Mouse (Mus musculus) C2C12 (cell line): ENCODE results near the gene Proser3. TPM values are rescaled to one million over a fixed set of nuclear protein-coding genes. Genes with fewer than 3 reads are reported as not detected.
A peak's percentile ranks its signal among the peaks of the same experiment; 100 is the strongest.

Source experiments
- H3K27me3 ChIP-seq: one replicate; pipeline ENCODE4 v1.6.1; 2011; ENCODE audit not compliant: control insufficient read depth, insufficient read depth, insufficient read length
- H3K36me3 ChIP-seq: one replicate; pipeline ENCODE4 v1.6.1; 2011; ENCODE audit not compliant: control insufficient read depth, insufficient read depth
- H3K4me3 ChIP-seq: one replicate; pipeline ENCODE4 v1.5.1; 2011; ENCODE audit warnings: mild to moderate bottlenecking, control low read depth; ENCODE audit not compliant: poor library complexity, insufficient read depth, severe bottlenecking
- H3K79me2 ChIP-seq: one replicate; pipeline ENCODE4 v1.6.1; 2011; ENCODE audit not compliant: control insufficient read depth, insufficient read depth
- H3K79me3 ChIP-seq: one replicate; pipeline ENCODE4 v1.6.1; 2011; ENCODE audit warnings: low read depth, control low read depth
- H3ac ChIP-seq: one replicate; pipeline ENCODE3; 2011; ENCODE audit warnings: low read depth; ENCODE audit not compliant: control insufficient read depth, insufficient read length
- CEBPB ChIP-seq: IDR thresholded peaks from one replicate; pipeline ENCODE4 v1.6.1; 2011; ENCODE audit warnings: low read depth, mild to moderate bottlenecking, control low read depth, moderate library complexity
- CTCF ChIP-seq: IDR thresholded peaks from one replicate; pipeline ENCODE4 v1.5.1; 2011; ENCODE audit not compliant: control insufficient read depth, insufficient read depth, insufficient read length
- FOSL1 ChIP-seq: IDR thresholded peaks from one replicate; pipeline ENCODE4 v1.8.0; 2011; ENCODE audit warnings: mild to moderate bottlenecking, low read length; ENCODE audit not compliant: poor library complexity, insufficient read depth, severe bottlenecking
- MAX ChIP-seq: IDR thresholded peaks from one replicate; pipeline ENCODE4 v1.6.1; 2011; ENCODE audit warnings: mild to moderate bottlenecking, control low read depth
- MYOD1 ChIP-seq: IDR thresholded peaks from one replicate; pipeline ENCODE4 v1.6.1; 2011; ENCODE audit warnings: low read depth; ENCODE audit not compliant: control insufficient read depth, insufficient read length
- MYOG ChIP-seq: IDR thresholded peaks from one replicate; pipeline ENCODE4 v1.6.1; 2011; ENCODE audit not compliant: control insufficient read depth, insufficient read length; ENCODE audit errors: extremely low read depth
- USF1 ChIP-seq: IDR thresholded peaks from one replicate; pipeline ENCODE4 v1.6.1; 2011; ENCODE audit warnings: low read depth, mild to moderate bottlenecking, control low read depth, moderate library complexity
- polyA plus RNA-seq: library from polyadenylated mRNA; unstranded; fragments of >200 nt; fragmentation: generic; extraction: Trizol; gene quantifications from one replicate; pipeline ENCODE4 v1.2.1, GENCODE M21; 2012; ENCODE audit warnings: missing spikeins

Proser3 gene
- polyA plus RNA-seq, 1 experiment = 8.7 TPM

DNA sequence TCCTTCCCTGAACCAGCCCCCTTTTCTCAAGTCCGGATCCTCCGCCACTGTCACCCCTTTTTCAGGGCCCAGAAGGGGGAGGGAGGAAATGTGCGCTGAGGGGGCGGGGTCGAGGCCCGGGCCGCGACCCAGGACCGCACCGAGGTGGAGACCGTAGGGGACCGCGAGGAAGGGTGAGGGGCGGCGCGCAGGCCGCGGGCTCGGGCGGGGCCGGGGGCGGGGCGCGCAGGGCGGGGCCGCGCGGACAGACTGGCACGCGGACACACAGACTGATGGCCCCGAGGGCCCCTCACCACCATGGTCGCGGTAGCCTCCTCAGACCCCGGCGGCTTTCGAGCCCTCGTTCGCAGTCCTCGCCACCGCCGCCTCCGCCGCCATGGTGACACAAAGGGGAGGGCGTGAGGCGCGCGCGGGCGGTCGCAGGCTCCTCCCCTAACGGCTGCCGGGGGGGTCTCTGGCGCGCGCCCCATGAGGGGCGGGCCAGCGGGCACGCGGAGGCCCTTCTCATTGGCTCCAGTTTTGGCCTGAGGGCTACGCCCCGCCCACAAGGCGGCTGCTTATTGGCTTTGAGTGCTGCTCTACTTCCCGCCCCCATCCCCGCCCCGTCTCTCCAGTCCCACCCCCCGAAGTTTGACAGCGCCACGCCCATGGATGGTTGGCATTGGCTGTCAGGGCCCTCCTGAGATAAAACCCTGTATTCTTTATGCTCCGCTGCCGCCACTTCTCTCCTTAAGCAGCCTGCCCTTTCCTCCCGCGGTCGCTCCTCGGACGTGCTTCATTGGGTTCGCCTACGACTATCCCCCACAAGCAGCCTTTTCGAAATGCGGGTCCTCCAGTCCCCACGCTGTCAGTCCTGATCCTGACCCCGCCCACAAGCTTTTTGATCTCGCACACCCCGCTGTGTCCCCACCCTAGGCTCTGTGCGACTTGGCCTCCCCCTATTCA lies 17.2 kb downstream of the Proser3 start, which contains the start of gene Arhgap33:
Arhgap33 (minus strand) TSS at position 428 of the 945 bp plus-strand sequence.
- no peaks in the 10 kb centered on the region for H3K79me2 ChIP-seq
- H3K4me3 ChIP-seq = peak within 1 kb of the TSS; percentile 30
- no peaks in the 10 kb centered on the region for H3K27me3 ChIP-seq
- peak within 1 kb of the TSS; percentile 75 for H3ac ChIP-seq
- H3K36me3 ChIP-seq = no peaks in the 10 kb centered on the region
- peak; percentile 10 for TF ChIP-seq MAX
- TF ChIP-seq MYOD1 = no peak
- TF ChIP-seq CTCF = no peak
- H3K79me3 ChIP-seq = no peaks in the 10 kb centered on the region

- TF ChIP-seq MAX (no peak), MYOD1 (no peak), CTCF (no peak), FOSL1 (no peak), USF1 (no peak), MYOG (no peak), CEBPB (no peak)
- H3K4me3 ChIP-seq = peak overlapping the region; percentile 30
- no peaks in the 10 kb centered on the region for H3K27me3 ChIP-seq
- H3K79me3 ChIP-seq = no peaks in the 10 kb centered on the region
- peak overlapping the region; percentile 37 for H3ac ChIP-seq
- H3K79me2 ChIP-seq = no peaks in the 10 kb centered on the region
- no peaks in the 10 kb centered on the region for H3K36me3 ChIP-seq
Measured at GRCm38 (mm10) chr7:30533941-30534632, 18.0 kb downstream of the Proser3 start.

GRCm38 (mm10) chr7:30532931-30533330 lies 19.2 kb downstream of the Proser3 start:
- TF ChIP-seq FOSL1 (no peak), MYOD1 (no peak), MAX (no peak), MYOG (no peak), CTCF (no peak), CEBPB (no peak), USF1 (no peak)
- Histone ChIP-seq H3K79me2 (no peaks in the 10 kb centered on the region), H3K27me3 (no peaks in the 10 kb centered on the region), H3K36me3 (no peaks in the 10 kb centered on the region), H3ac (no peak overlapping the region), H3K4me3 (no peak overlapping the region), H3K79me3 (no peaks in the 10 kb centered on the region)

- no peaks in the 10 kb centered on the region for H3K79me2 ChIP-seq
- H3K27me3 ChIP-seq = no peaks in the 10 kb centered on the region
- TF ChIP-seq FOSL1 (no peak), CEBPB (no peak), MAX (no peak), MYOG (no peak), MYOD1 (no peak), CTCF (no peak)
- H3K79me3 ChIP-seq = no peaks in the 10 kb centered on the region
- no peaks in the 10 kb centered on the region for H3K36me3 ChIP-seq
- H3ac ChIP-seq = no peak overlapping the region
- no peak overlapping the region for H3K4me3 ChIP-seq
Measured at GRCm38 (mm10) chr7:30531291-30531815, 20.7 kb downstream of the Proser3 start.

- TF ChIP-seq MAX (no peak), FOSL1 (no peak), USF1 (no peak), MYOD1 (no peak), MYOG (no peak), CEBPB (no peak), CTCF (no peak)
- no peaks in the 10 kb centered on the region for H3K79me2 ChIP-seq
- H3K36me3 ChIP-seq = no peaks in the 10 kb centered on the region
- H3K27me3 ChIP-seq = no peaks in the 10 kb centered on the region
- H3K79me3 ChIP-seq = no peaks in the 10 kb centered on the region
- H3K4me3 ChIP-seq = no peak overlapping the region
- H3ac ChIP-seq = no peak overlapping the region
Measured at GRCm38 (mm10) chr7:30526981-30527380, 25.1 kb downstream of the Proser3 start.
